Mouse (Mus musculus) frontal cortex, postnatal 10 days (tissue): Measurements from ENCODE around the gene Cnpy3.
A peak's percentile ranks its signal among the peaks of the same experiment; 100 is the strongest.
"Not testable (repeated sequence)": the region's sequence is repeated elsewhere in the genome, so short reads cannot be mapped to it uniquely, and the experiment has no call there.

ENCODE experiments used
- DNase-seq, 2 experiments: peaks; one replicate each; pipeline ENCODE4 v3.0.0; 2022; ENCODE audit warnings: low spot score in 2 of 2, mixed read lengths in 1 of 2

The Cnpy3 gene

GRCm38 (mm10) chr17:46764916-46765315 is 12.9 kb upstream of the Cnpy3 start:
- DNase-seq = not testable (repeated sequence)

- DNase-seq = no peak
These were observed 11.5 kb upstream of the Cnpy3 start, which contains the start of gene Ptcra for GRCm38 (mm10) chr17:46763544-46763943. Ptcra (minus strand) TSS chr17:46763712.

- no peak for DNase-seq
These were observed 6.7 kb upstream of the Cnpy3 start for GRCm38 (mm10) chr17:46758753-46759152.

GRCm38 (mm10) chr17:46751056-46751793 is 789 bp downstream of the Cnpy3 start:
- DNase-seq = peak in 1 of 2 experiments; percentile 61

GRCm38 (mm10) chr17:46750580-46750979 is 1.4 kb downstream of the Cnpy3 start:
- no peak for DNase-seq

GRCm38 (mm10) chr17:46749282-46749681 is 2.7 kb downstream of the Cnpy3 start:
- DNase-seq = no peak

GRCm38 (mm10) chr17:46747806-46748205 is 4.2 kb downstream of the Cnpy3 start:
- DNase-seq = no peak

- DNase-seq = no peak
These were observed 4.8 kb downstream of the Cnpy3 start for GRCm38 (mm10) chr17:46747234-46747633.

- no peak for DNase-seq
These were observed 6.5 kb downstream of the Cnpy3 start for GRCm38 (mm10) chr17:46745506-46745905.

- DNase-seq = no peak
These were observed 9.0 kb downstream of the Cnpy3 start for GRCm38 (mm10) chr17:46742986-46743385.

- no peak for DNase-seq
These were observed 10.7 kb downstream of the Cnpy3 start for GRCm38 (mm10) chr17:46741305-46741704.

GRCm38 (mm10) chr17:46736160-46736559 is 15.9 kb downstream of the Cnpy3 start:
- DNase-seq = no peak

GRCm38 (mm10) chr17:46735287-46735686 is 16.7 kb downstream of the Cnpy3 start:
- no peak for DNase-seq

GRCm38 (mm10) chr17:46734055-46734454 is 18.0 kb downstream of the Cnpy3 start:
- DNase-seq = no peak

GRCm38 (mm10) chr17:46728904-46729318 is 23.1 kb downstream of the Cnpy3 start, which contains the start of gene Gnmt:
Gnmt (minus strand) TSS chr17:46729168.
- DNase-seq = peak in 1 of 2 experiments; percentile 22

GRCm38 (mm10) chr17:46728496-46728895 is 23.5 kb downstream of the Cnpy3 start:
- no peak for DNase-seq

- peak in 1 of 2 experiments; percentile 4 for DNase-seq
These were observed 24.0 kb downstream of the Cnpy3 start for GRCm38 (mm10) chr17:46728021-46728420.

GRCm38 (mm10) chr17:46727271-46727670 is 24.7 kb downstream of the Cnpy3 start:
- DNase-seq = peak in 1 of 2 experiments; percentile 4

- DNase-seq = no peak
These were observed 26.0 kb downstream of the Cnpy3 start for GRCm38 (mm10) chr17:46725731-46726645.

GRCm38 (mm10) chr17:46725273-46725672 is 26.7 kb downstream of the Cnpy3 start:
- no peak for DNase-seq

- peak in 1 of 2 experiments; percentile 5 for DNase-seq
These were observed 27.4 kb downstream of the Cnpy3 start for GRCm38 (mm10) chr17:46724477-46725084.

GRCm38 (mm10) chr17:46721077-46721476 is 30.9 kb downstream of the Cnpy3 start:
- no peak for DNase-seq
